Mouse (Mus musculus) forebrain, embryonic 16.5 days (tissue): ENCODE data around the gene Hist1h2be. TPM values are rescaled to one million over a fixed set of nuclear protein-coding genes. Genes with fewer than 3 reads are reported as not detected.
"Not testable (repeated sequence)": the region's sequence is repeated elsewhere in the genome, so short reads cannot be mapped to it uniquely, and the experiment has no call there.

Source experiments
- ATAC-seq: fragments of 200-750 bp; cut with Nextera tagmentation; 2 replicates; pipeline ENCODE4 v1.8.0; 2017; ENCODE audit warnings: mild to moderate bottlenecking, moderate library complexity
- H3K27ac ChIP-seq: fragments of 300-500 bp; sonication (generic); 2 replicates; pipeline ENCODE4 v1.5.1; 2014; ENCODE audit warnings: low read length, control low read depth
- H3K27me3 ChIP-seq: fragments of 300-500 bp; sonication (generic); replicated peaks from 2 replicates; pipeline ENCODE4 v1.6.1; 2014; ENCODE audit warnings: low read length; ENCODE audit not compliant: control insufficient read depth, insufficient read depth
- H3K36me3 ChIP-seq: fragments of 300-500 bp; sonication (generic); 2 replicates; pipeline ENCODE4 v1.6.1; 2014; ENCODE audit not compliant: control insufficient read depth, insufficient read depth
- H3K4me1 ChIP-seq: fragments of 300-500 bp; sonication (generic); replicated peaks from 2 replicates; pipeline ENCODE4 v1.6.1; 2014; ENCODE audit warnings: low read length; ENCODE audit not compliant: control insufficient read depth, insufficient read depth
- H3K4me2 ChIP-seq: fragments of 300-500 bp; sonication (generic); 2 replicates; pipeline ENCODE4 v1.6.1; 2014; ENCODE audit warnings: mild to moderate bottlenecking, low read length, control low read depth
- H3K4me3 ChIP-seq: fragments of 300-500 bp; sonication (generic); replicated peaks from 2 replicates; pipeline ENCODE4 v1.5.1; 2014; ENCODE audit warnings: mild to moderate bottlenecking, low read length, control low read depth
- H3K9ac ChIP-seq: fragments of 300-500 bp; sonication (generic); replicated peaks from 2 replicates; pipeline ENCODE4 v1.6.1; 2014; ENCODE audit warnings: low read depth, low read length, control low read depth
- H3K9me3 ChIP-seq: fragments of 300-500 bp; sonication (generic); 2 replicates; pipeline ENCODE4 v1.6.1; 2016; ENCODE audit warnings: low read length; ENCODE audit not compliant: control insufficient read depth
- WGBS: fragments of 180-500 bp; shearing (Covaris S2); extraction: QIAGEN DNeasy Blood & Tissue Kit; methylation state at CpG from one replicate; pipeline ENCODE4 v1.1.7; 2014; 5-methylcytosine and 5-hydroxymethylcytosine counted together
- polyA plus RNA-seq: library from polyadenylated mRNA; unstranded; fragments of >200 nt; fragmentation: Nextera tagmentation; extraction: Ambion mirVana; gene quantifications from 2 replicates; pipeline ENCODE4 v1.2.1, GENCODE M21; 2015

The Hist1h2be gene
- polyA plus RNA-seq, 1 experiment from 2014 or later: 2.6 TPM

DNA sequence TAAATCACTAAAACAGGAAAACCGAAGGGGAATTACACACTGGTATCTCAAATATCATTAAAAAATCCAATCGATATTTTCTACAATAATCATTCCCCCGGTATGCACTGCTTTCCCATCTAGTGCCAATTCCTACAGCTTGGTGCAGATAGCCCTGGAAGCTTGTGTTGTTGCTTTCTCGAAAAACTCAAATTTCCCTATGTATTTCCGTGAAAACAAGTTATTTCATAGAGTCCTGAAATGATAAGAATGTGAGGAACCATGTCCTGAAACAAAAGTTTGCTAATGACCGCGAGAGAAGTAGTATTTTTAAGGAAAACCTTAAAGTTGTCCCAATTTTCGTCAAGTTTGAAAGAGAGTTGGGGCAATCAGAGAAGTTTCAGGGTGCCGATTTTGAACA is 66.5 kb downstream of the Hist1h2be start:
- peak overlapping the region; percentile 45 for H3K9ac ChIP-seq
- 17% methylated on average over 9 of the region's 9 CpGs for WGBS
- H3K4me3 ChIP-seq: peak overlapping the region; percentile 58
- peak overlapping the region; percentile 80 for H3K27ac ChIP-seq
- H3K9me3 ChIP-seq: no peaks in the 10 kb centered on the region
- no peak for ATAC-seq
- no peaks in the 10 kb centered on the region for H3K36me3 ChIP-seq
- no peaks in the 10 kb centered on the region for H3K27me3 ChIP-seq
- peak overlapping the region; percentile 99 for H3K4me2 ChIP-seq
- peaks cover 16% of the 10 kb centered on the region for H3K4me1 ChIP-seq

DNA sequence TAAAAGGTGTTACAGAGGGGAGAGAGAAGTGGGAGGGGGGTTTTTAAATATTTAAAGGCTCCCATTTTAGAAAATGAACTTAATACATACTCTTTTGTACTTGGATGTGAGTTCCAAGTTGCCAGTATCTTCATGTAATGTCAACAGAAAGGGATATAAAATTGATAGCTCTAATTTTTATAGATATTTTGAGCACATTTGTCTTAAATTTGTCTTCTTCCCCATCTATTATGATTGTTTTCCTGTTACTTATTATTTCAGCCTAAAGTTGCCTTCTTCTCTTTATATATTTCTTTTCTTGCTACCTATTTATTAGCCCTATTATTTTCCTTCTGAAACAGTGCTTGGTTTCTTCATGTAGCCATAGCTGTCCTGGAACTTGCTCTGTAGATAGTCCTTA is 68.0 kb downstream of the Hist1h2be start, which contains the start of gene Hist1h1d:
Gene Hist1h1d (plus strand): TSS at position 301 of the 400 bp plus-strand sequence.
- ATAC-seq: no peak
- Histone ChIP-seq H3K4me2 (peak within 1 kb of the TSS; percentile 62), H3K27me3 (no peaks in the 10 kb centered on the region), H3K4me3 (no peak within 1 kb of the TSS), H3K4me1 (peaks cover 16% of the 10 kb centered on the region), H3K9ac (no peak within 1 kb of the TSS), H3K9me3 (no peaks in the 10 kb centered on the region), H3K36me3 (no peaks in the 10 kb centered on the region), H3K27ac (peak within 1 kb of the TSS; percentile 80)

DNA sequence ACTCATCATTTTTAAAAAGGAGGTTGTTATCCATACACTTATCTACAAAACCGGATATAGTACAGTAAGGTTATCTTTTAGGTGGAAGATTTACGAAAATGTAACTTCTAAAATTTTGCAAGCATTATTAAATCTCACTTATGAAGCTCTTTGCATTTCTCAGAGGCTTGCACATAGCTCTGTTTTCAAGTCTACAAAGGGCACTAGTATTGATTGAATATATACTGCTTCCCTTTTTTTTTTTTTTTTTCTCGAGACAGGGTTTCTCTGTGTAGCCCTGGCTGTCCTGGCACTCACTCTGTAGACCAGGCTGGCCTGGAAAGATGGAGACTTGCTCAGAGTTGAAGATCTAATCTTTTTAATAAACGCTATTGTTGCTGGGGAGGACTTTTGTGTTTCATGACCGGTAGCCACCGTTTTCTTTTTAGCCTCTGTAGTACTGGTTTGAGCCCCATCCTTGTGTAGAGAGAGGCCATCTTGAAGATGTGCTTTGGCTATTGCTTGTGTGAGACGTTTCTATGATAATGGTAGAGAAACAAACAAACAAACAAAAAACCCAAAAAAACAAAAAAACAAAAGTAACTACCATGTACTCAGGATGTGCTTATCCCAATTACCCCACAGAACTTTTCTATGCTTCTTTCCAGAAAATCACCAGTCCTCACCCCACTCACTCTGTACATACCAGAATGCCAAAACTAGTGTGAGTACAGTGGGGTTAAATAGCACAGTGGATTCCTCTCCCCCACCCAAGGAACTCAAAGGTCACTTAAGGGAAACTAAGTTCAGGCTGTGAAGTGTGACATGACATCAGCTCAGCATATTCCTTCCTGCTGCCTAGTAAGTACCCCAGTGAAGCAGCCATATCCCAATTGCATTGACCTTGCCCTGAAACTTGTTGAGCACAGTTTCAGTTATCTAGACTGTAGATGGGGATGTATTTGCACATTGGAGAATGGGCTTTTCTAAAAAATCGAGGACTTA is 68.7 kb downstream of the Hist1h2be start:
- Histone ChIP-seq H3K9me3 (no peaks in the 10 kb centered on the region), H3K9ac (no peak overlapping the region)
- WGBS: 42% methylated on average over 8 of the region's 8 CpGs

DNA sequence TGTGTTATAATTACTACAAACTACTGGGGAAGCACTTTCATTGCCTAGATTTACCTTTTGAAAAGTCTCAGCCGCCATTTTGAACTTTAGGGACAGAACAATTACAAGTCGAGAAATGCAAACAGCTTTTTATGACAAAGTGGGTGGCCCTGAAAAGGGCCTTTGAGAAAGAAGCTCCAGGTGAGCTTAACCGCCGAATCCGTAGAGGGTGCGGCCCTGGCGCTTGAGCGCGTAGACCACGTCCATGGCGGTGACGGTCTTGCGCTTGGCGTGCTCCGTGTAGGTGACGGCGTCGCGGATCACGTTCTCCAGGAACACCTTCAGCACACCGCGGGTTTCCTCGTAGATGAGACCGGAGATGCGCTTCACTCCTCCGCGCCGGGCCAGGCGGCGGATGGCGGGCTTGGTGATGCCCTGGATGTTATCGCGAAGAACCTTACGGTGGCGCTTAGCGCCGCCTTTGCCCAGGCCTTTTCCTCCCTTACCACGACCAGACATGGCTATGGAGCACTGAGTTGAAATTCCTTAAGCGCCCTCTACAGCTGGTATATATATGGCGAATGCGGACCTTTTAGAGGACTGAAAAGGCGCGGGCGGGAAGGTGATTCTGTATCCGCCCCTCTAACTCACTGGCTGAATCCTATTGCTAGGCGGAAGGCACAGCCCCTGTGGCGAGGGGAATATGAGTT is 69.6 kb downstream of the Hist1h2be start, which contains the start of gene Hist1h4f:
Gene Hist1h4f (minus strand): TSS at position 503 of the 689 bp plus-strand sequence.
- WGBS: under 1% methylated on average over 47 of the region's 47 CpGs
- not testable (repeated sequence) for H3K9me3 ChIP-seq, H3K36me3 ChIP-seq, H3K27me3 ChIP-seq
- H3K4me1 ChIP-seq: peaks cover 15% of the 10 kb centered on the region
- H3K9ac ChIP-seq: peak within 1 kb of the TSS; percentile 58
- peak within 1 kb of the TSS; percentile 62 for H3K4me2 ChIP-seq
- ATAC-seq: peak; percentile 84
- peak within 1 kb of the TSS; percentile 44 for H3K4me3 ChIP-seq
- peak within 1 kb of the TSS; percentile 81 for H3K27ac ChIP-seq

More for the DNA sequence above, 68.7 kb downstream of the Hist1h2be start:
- H3K36me3 ChIP-seq: no peaks in the 10 kb centered on the region
- H3K4me2 ChIP-seq: peak overlapping the region; percentile 62
- peaks cover 16% of the 10 kb centered on the region for H3K4me1 ChIP-seq
- ATAC-seq: no peak
- H3K4me3 ChIP-seq: peak overlapping the region; percentile 44
- peak overlapping the region; percentile 81 for H3K27ac ChIP-seq
- H3K27me3 ChIP-seq: no peaks in the 10 kb centered on the region

DNA sequence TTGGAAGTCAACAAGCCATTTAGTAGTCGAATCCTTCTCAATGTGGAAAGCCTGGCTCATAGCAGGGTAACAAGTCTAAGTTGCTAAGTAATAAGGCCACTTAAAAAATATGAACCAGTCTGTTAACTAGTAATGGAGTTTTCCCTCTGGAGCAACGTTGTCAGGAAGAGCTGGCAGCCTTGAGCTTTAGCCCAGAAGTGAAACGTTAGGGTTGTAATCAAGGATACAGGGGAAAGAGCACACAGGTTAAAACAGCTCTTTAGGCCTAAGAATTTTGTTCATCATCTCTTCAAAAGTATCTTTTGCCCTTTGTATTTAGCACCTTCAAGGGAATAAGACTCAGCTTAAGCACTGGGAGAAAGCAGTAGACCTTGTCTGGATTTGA is 70.2 kb downstream of the Hist1h2be start:
- Histone ChIP-seq H3K4me2 (peak overlapping the region; percentile 62), H3K27ac (peak overlapping the region; percentile 81), H3K27me3 (no peaks in the 10 kb centered on the region), H3K9me3 (no peaks in the 10 kb centered on the region), H3K9ac (peak overlapping the region; percentile 58), H3K4me1 (peaks cover 16% of the 10 kb centered on the region), H3K36me3 (no peaks in the 10 kb centered on the region), H3K4me3 (peak overlapping the region; percentile 44)
- ATAC-seq: no peak
- WGBS: 4% methylated on average over 3 of the region's 3 CpGs

DNA sequence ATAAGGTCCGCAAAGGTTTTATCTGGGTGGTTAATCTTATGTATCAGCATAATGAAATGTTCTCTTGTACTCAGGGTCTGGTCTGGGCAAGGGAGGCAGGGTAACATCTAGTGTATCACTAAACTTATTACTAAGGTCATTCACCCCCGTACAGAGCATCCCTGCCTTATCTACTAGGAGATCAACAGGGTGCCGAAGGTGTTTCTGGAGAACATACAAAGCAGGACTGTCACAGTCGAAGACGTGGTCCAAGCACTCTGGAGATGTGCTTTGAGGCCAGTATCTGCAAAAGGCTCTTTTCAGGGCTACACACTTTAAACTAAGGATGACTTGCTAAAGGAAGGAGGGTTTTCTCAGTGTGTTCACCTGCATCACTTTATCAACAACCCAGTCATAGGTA is 74.2 kb downstream of the Hist1h2be start:
- H3K27me3 ChIP-seq: no peaks in the 10 kb centered on the region
- no peaks in the 10 kb centered on the region for H3K36me3 ChIP-seq
- H3K27ac ChIP-seq: no peak overlapping the region
- H3K4me3 ChIP-seq: no peak overlapping the region
- no peaks in the 10 kb centered on the region for H3K9me3 ChIP-seq
- no peak overlapping the region for H3K4me2 ChIP-seq
- no peak for ATAC-seq
- peaks cover 8% of the 10 kb centered on the region for H3K4me1 ChIP-seq
- 82% methylated on average over 5 of the region's 5 CpGs for WGBS
- H3K9ac ChIP-seq: no peak overlapping the region

DNA sequence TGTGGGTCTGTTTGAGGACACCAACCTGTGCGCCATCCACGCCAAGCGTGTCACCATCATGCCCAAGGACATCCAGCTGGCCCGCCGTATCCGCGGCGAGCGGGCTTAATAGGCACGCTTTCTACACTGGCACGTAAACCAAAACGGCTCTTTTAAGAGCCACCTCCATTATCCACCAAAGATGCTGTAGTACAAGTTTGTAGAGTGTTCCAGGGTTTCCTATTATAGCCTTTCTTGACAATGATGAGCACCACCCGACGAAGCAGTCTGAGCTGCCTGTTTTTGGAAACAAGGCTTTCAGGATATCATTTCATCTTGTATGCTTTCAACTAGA is 76.2 kb downstream of the Hist1h2be start:
- peak; percentile 14 for ATAC-seq
- H3K27ac ChIP-seq: peak overlapping the region; percentile 94
- H3K36me3 ChIP-seq, H3K27me3 ChIP-seq, H3K9me3 ChIP-seq, H3K4me1 ChIP-seq: not testable (repeated sequence)
- peak overlapping the region; percentile 54 for H3K4me3 ChIP-seq
- WGBS: 1% methylated on average over 12 of the region's 14 CpGs
- 0 out of 2 replicates have a peak overlapping the region, but pooled peaks have one; percentile 42 for H3K9ac ChIP-seq
- H3K4me2 ChIP-seq: peak overlapping the region; percentile 45

DNA sequence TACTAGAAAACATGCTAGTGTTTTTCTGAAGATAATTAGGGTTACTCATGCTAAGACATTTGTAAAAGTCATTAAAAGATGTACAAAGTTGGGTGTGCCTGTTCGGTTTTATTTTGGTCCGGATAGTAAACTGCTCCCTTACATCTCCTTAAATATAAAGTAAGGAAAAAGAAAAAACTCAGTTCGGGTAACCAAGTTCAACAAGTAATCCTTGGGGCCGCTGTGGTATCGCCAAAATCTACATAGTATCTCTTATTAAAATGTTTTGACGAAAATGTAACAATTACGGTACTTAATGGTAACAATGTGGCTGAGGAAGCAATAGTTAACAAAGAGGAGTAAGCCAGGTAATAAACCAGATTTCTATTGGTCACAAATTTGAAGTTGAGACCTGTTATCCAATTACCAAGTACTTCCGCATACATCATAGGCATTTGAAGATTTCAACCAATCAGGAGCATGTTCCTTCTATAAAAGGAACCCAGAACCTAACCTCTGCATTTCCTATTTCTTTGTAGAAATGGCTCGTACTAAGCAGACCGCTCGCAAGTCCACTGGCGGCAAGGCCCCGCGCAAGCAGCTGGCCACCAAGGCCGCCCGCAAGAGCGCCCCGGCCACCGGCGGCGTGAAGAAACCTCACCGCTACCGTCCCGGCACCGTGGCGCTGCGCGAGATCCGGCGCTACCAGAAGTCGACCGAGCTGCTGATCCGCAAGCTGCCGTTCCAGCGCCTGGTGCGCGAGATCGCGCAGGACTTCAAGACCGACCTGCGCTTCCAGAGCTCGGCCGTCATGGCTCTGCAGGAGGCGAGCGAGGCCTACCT is 76.7 kb downstream of the Hist1h2be start, which contains the start of gene Hist1h3f:
Gene Hist1h3f (plus strand): TSS at position 88 of the 822 bp plus-strand sequence.
- Histone ChIP-seq H3K9me3 (no peaks in the 10 kb centered on the region), H3K4me3 (peak within 1 kb of the TSS; percentile 54), H3K9ac (peak within 1 kb of the TSS; percentile 61), H3K27ac (peak within 1 kb of the TSS; percentile 94), H3K27me3 (no peaks in the 10 kb centered on the region), H3K36me3 (no peaks in the 10 kb centered on the region), H3K4me1 (peaks cover 2% of the 10 kb centered on the region; the same call in 1 of the 2 replicates), H3K4me2 (peak within 1 kb of the TSS; percentile 73)
- ATAC-seq: peak; percentile 93
- under 1% methylated on average over 23 of the region's 45 CpGs for WGBS
